Mouse (Mus musculus): ENCODE measurements around the gene Gipc3. TPM values are rescaled to one million over a fixed set of nuclear protein-coding genes. Genes with fewer than 3 reads are reported as not detected.
A peak's percentile ranks its signal among the peaks of the same experiment; 100 is the strongest.

The Gipc3 gene
- polyA plus RNA-seq, 1 experiment from 2014 or later: not detected

GRCm38 (mm10) chr10:81385603-81386306, 42.7 kb upstream of the Gipc3 start:
- 87% methylated on average over 22 of the region's 22 CpGs for WGBS
- Histone ChIP-seq H3K36me3 (ENCODE audit: control insufficient read depth, insufficient read depth, low read length) (peaks cover 2% of the 10 kb centered on the region; the same call in 1 of the 2 replicates), H3K9ac (ENCODE audit: low read length) (no peak overlapping the region), H3K4me1 (replicated peaks; ENCODE audit: control insufficient read depth, insufficient read depth, low read length) (peaks cover 7% of the 10 kb centered on the region), H3K4me2 (ENCODE audit: low read depth, low read length, severe bottlenecking) (peak overlapping the region; percentile 94), H3K9me3 (ENCODE audit: control insufficient read depth, low read length) (no peaks in the 10 kb centered on the region), H3K4me3 (ENCODE audit: low read depth, low read length) (peak overlapping the region; percentile 90; the same call in 1 of the 2 replicates), H3K27me3 (ENCODE audit: control insufficient read depth, insufficient read depth, low read length) (no peaks in the 10 kb centered on the region), H3K27ac (ENCODE audit: low read depth, low read length) (no peak overlapping the region)
- ATAC-seq (replicated peaks; ENCODE audit: low FRiP score) (no peak), DNase-seq (ENCODE audit: low spot score) (no peak)

DNA sequence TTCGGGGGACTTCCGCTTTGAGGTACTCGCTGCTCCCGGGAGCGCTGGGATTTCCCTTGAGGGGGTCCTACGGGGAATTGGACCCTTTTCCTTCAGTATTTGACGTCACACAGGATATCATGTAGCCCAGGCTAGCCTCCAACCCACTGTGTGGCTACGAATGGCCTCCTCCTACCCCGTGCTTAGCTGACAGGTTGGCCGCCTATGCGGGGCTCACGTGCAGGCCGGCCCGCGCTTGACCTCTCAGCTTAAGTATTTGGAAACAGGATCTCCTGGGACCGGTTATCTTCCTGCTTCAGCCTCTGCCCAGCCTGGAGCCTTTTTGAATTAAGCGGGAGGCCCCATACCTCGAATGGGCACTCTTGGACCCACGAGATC, 41.5 kb upstream of the Gipc3 start:
- peak overlapping the region; percentile 90 for H3K4me3 ChIP-seq (ENCODE audit: low read depth, low read length)
- peak overlapping the region; percentile 64 for H3K27ac ChIP-seq (ENCODE audit: low read depth, low read length)
- H3K9ac ChIP-seq (ENCODE audit: low read length): peak overlapping the region; percentile 79
- under 1% methylated on average over 19 of the region's 19 CpGs for WGBS
- H3K9me3 ChIP-seq (ENCODE audit: control insufficient read depth, low read length): no peaks in the 10 kb centered on the region
- H3K4me2 ChIP-seq (ENCODE audit: low read depth, low read length, severe bottlenecking): peak overlapping the region; percentile 94
- H3K4me1 ChIP-seq (replicated peaks; ENCODE audit: control insufficient read depth, insufficient read depth, low read length): peaks cover 7% of the 10 kb centered on the region
- peaks cover 2% of the 10 kb centered on the region; the same call in 1 of the 2 replicates for H3K36me3 ChIP-seq (ENCODE audit: control insufficient read depth, insufficient read depth, low read length)
- ATAC-seq (replicated peaks; ENCODE audit: low FRiP score) (0 out of 2 replicates have a peak, but pooled peaks have one; percentile 11), DNase-seq (ENCODE audit: low spot score) (no peak)
- H3K27me3 ChIP-seq (ENCODE audit: control insufficient read depth, insufficient read depth, low read length): no peaks in the 10 kb centered on the region

DNA sequence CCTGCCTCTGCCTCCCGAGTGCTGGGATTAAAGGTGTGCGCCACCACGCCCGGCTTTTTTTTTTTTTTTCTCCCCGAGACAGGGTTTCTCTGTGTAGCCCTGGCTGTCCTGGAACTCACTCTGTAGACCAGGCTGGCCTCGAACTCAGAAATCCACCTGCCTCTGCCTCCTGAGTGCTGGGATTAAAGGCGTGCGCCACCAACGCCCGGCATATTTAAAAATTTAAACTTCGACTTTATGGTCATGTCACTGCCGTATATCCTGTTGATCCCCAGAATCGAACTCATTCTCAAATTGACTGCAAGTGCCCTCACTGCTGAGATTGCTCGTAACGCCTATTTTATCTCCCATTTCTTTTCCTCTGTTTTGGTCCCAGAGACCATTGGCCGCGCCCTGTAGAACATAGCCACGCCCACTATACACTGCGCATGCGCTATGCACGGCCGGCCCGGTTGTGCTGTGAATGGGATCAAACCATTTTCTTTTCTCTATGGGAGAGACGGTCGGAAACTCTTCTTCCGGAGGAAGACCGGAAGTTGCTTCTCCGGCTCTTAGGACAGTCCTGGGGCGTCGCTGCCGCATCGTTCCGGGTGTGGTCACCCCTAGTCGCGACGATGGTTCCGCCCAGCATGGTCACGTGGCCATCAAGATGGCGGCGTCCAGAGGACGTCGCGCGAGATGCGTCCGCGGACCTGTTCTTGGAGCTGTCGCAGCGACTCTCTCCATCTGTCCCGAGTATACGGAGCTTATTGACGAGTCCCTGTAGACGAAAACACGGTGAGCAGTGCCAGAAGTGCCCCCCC, 40.9 kb upstream of the Gipc3 start, which contains the start of the genes Dohh and Gm48551:
Gene Dohh, plus strand, starts transcription at position 627 of the 803 bp plus-strand sequence.
Gene Gm48551, plus strand, starts transcription at position 665 of the 803 bp plus-strand sequence.
- WGBS: 5% methylated on average over 50 of the region's 54 CpGs
- Histone ChIP-seq H3K9me3 (ENCODE audit: control insufficient read depth, low read length) (no peaks in the 10 kb centered on the region), H3K4me2 (ENCODE audit: low read depth, low read length, severe bottlenecking) (peak within 1 kb of the TSS; percentile 94), H3K27ac (ENCODE audit: low read depth, low read length) (peak within 1 kb of the TSS; percentile 64), H3K4me3 (ENCODE audit: low read depth, low read length) (peak within 1 kb of the TSS; percentile 90), H3K36me3 (ENCODE audit: control insufficient read depth, insufficient read depth, low read length) (peaks cover 2% of the 10 kb centered on the region; the same call in 1 of the 2 replicates), H3K9ac (ENCODE audit: low read length) (peak within 1 kb of the TSS; percentile 79), H3K27me3 (ENCODE audit: control insufficient read depth, insufficient read depth, low read length) (no peaks in the 10 kb centered on the region), H3K4me1 (replicated peaks; ENCODE audit: control insufficient read depth, insufficient read depth, low read length) (peaks cover 7% of the 10 kb centered on the region)
- ATAC-seq (replicated peaks; ENCODE audit: low FRiP score): peak; percentile 95
- DNase-seq (ENCODE audit: low spot score): peak; percentile 97

DNA sequence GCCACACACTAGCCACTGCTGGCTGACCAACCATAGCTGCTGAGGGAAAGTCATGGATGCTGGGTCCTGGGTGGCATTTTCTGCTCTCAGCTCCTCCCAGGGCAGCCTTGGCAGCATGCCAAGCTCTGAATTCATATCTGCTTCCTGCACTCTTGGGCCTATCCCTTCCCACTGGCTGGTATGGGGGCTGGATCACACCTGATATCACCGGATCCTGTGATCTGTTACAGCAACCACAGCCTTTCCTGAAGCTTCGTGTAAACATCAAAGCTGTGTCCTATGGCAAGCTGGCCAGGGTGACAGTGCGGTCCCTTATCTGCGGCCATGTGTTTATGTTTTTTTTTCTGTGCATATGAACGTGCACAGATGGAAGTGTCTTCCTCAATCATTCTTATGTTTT, 39.0 kb upstream of the Gipc3 start:
- 0 out of 2 replicates have a peak overlapping the region, but pooled peaks have one; percentile 12 for H3K9ac ChIP-seq (ENCODE audit: low read length)
- WGBS: 88% methylated on average over 5 of the region's 5 CpGs

DNA sequence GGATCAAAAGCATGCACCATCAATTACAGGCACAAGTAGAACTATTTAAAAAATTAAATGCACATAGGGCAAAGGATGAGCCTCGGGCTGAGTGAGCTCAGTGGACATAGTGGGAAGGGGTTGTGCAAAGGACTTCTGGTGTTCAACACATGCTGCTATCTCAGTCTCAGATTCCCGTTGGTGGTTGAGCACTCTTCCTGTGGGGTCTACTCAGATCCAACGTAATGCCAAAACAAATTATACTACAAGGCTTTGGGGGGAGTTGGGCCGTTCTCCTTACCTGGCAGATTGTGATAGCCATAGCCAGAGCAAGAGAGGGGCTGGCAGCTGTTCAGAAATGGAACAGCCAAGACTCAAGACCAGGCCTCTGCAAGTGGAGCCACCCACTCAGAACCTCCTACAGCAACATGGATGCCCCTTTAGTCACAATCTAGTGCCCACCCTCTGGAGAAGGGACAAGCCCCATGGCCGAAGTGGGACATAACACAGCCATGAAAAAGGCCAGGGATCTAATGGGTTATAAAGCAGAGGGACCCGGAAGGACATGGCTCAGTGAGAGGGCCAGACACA, 36.8 kb upstream of the Gipc3 start:
- Histone ChIP-seq H3K4me3 (ENCODE audit: low read depth, low read length) (no peak overlapping the region), H3K27ac (ENCODE audit: low read depth, low read length) (no peak overlapping the region), H3K9ac (ENCODE audit: low read length) (no peak overlapping the region), H3K4me2 (ENCODE audit: low read depth, low read length, severe bottlenecking) (no peak overlapping the region), H3K4me1 (replicated peaks; ENCODE audit: control insufficient read depth, insufficient read depth, low read length) (peaks cover 18% of the 10 kb centered on the region), H3K27me3 (ENCODE audit: control insufficient read depth, insufficient read depth, low read length) (no peaks in the 10 kb centered on the region), H3K36me3 (ENCODE audit: control insufficient read depth, insufficient read depth, low read length) (peaks cover 3% of the 10 kb centered on the region; the same call in 1 of the 2 replicates), H3K9me3 (ENCODE audit: control insufficient read depth, low read length) (no peaks in the 10 kb centered on the region)
- ATAC-seq (replicated peaks; ENCODE audit: low FRiP score) (no peak), DNase-seq (ENCODE audit: low spot score) (no peak)
- WGBS: 88% methylated on average over 6 of the region's 6 CpGs

More for the DNA sequence above, 39.0 kb upstream of the Gipc3 start:
- Histone ChIP-seq H3K27me3 (ENCODE audit: control insufficient read depth, insufficient read depth, low read length) (no peaks in the 10 kb centered on the region), H3K4me1 (replicated peaks; ENCODE audit: control insufficient read depth, insufficient read depth, low read length) (peaks cover 14% of the 10 kb centered on the region), H3K9me3 (ENCODE audit: control insufficient read depth, low read length) (no peaks in the 10 kb centered on the region), H3K27ac (ENCODE audit: low read depth, low read length) (no peak overlapping the region), H3K4me3 (ENCODE audit: low read depth, low read length) (no peak overlapping the region), H3K36me3 (ENCODE audit: control insufficient read depth, insufficient read depth, low read length) (no peaks in the 10 kb centered on the region; the same call in 1 of the 2 replicates), H3K4me2 (ENCODE audit: low read depth, low read length, severe bottlenecking) (no peak overlapping the region)
- ATAC-seq (replicated peaks; ENCODE audit: low FRiP score) (no peak), DNase-seq (ENCODE audit: low spot score) (no peak)

DNA sequence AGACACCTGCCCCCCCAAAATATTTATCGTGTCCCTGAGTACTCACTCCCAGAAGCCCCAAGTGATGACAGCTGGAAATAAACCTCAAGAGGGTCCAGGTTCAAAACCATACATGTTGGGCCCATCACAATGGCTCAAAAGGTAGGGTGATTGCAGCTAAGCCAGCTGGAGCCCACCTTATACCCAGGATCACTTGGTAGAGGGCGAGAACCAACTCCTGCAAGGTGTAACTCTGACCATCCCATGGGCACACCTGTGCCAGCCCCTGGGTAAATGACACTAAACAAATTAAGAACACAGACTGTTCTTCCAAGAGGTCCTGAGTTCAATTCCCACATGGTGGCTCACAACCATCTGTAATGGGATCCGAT, 36.1 kb upstream of the Gipc3 start:
- no peaks in the 10 kb centered on the region for H3K27me3 ChIP-seq (ENCODE audit: control insufficient read depth, insufficient read depth, low read length)
- no peak for DNase-seq (ENCODE audit: low spot score)
- no peaks in the 10 kb centered on the region for H3K9me3 ChIP-seq (ENCODE audit: control insufficient read depth, low read length)
- no peak; the same call in 1 of the 2 replicates for ATAC-seq (replicated peaks; ENCODE audit: low FRiP score)
- WGBS: 55% methylated on average over 3 of the region's 3 CpGs
- peak overlapping the region; percentile 75 for H3K27ac ChIP-seq (ENCODE audit: low read depth, low read length)
- peak overlapping the region; percentile 64 for H3K9ac ChIP-seq (ENCODE audit: low read length)
- H3K4me3 ChIP-seq (ENCODE audit: low read depth, low read length): peak overlapping the region; percentile 89
- peaks cover 5% of the 10 kb centered on the region; the same call in 1 of the 2 replicates for H3K36me3 ChIP-seq (ENCODE audit: control insufficient read depth, insufficient read depth, low read length)
- H3K4me1 ChIP-seq (replicated peaks; ENCODE audit: control insufficient read depth, insufficient read depth, low read length): peaks cover 17% of the 10 kb centered on the region
- peak overlapping the region; percentile 65 for H3K4me2 ChIP-seq (ENCODE audit: low read depth, low read length, severe bottlenecking)

- Histone ChIP-seq H3K27ac (ENCODE audit: low read depth, low read length) (peak overlapping the region; percentile 75), H3K4me3 (ENCODE audit: low read depth, low read length) (peak overlapping the region; percentile 89), H3K36me3 (ENCODE audit: control insufficient read depth, insufficient read depth, low read length) (peaks cover 6% of the 10 kb centered on the region; the same call in 1 of the 2 replicates), H3K9ac (ENCODE audit: low read length) (peak overlapping the region; percentile 94), H3K4me2 (ENCODE audit: low read depth, low read length, severe bottlenecking) (peak overlapping the region; percentile 65), H3K4me1 (replicated peaks; ENCODE audit: control insufficient read depth, insufficient read depth, low read length) (peaks cover 17% of the 10 kb centered on the region), H3K9me3 (ENCODE audit: control insufficient read depth, low read length) (no peaks in the 10 kb centered on the region), H3K27me3 (ENCODE audit: control insufficient read depth, insufficient read depth, low read length) (no peaks in the 10 kb centered on the region)
- under 1% methylated on average over 46 of the region's 46 CpGs for WGBS
- DNase-seq (ENCODE audit: low spot score) (peak; percentile 100), ATAC-seq (replicated peaks; ENCODE audit: low FRiP score) (peak; percentile 97)
These were observed 35.6 kb upstream of the Gipc3 start for GRCm38 (mm10) chr10:81378553-81379182.

All from forebrain, embryonic 11.5 days (tissue).